Mouse (Mus musculus) bone marrow, adult 2 months (tissue): ENCODE measurements around the gene Dnase1. TPM values are rescaled to one million over a fixed set of nuclear protein-coding genes. Genes with fewer than 3 reads are reported as not detected.
"Not testable (repeated sequence)": the region's sequence is repeated elsewhere in the genome, so short reads cannot be mapped to it uniquely, and the experiment has no call there.

Source experiments
- H3K27ac ChIP-seq: fragments of 200-500 bp; 2 replicates; pipeline ENCODE4 v1.5.1; 2012; ENCODE audit warnings: low read depth, mild to moderate bottlenecking, control low read depth, inconsistent platforms, low read length; ENCODE audit not compliant: control insufficient read depth, poor library complexity, insufficient read depth
- H3K4me1 ChIP-seq: fragments of 200-500 bp; 2 replicates; pipeline ENCODE4 v1.6.1; 2011; ENCODE audit warnings: low read length; ENCODE audit not compliant: control insufficient read depth, insufficient read depth
- H3K4me3 ChIP-seq: fragments of 200-500 bp; replicated peaks from 2 replicates; pipeline ENCODE3; 2011; ENCODE audit warnings: mild to moderate bottlenecking, low read depth, low read length, control low read depth; ENCODE audit not compliant: control insufficient read depth
- CTCF ChIP-seq: fragments of 200-500 bp; IDR thresholded peaks from 2 replicates; pipeline ENCODE4 v1.5.1; 2011; ENCODE audit warnings: low read length, control low read depth; ENCODE audit not compliant: control insufficient read depth, insufficient read depth
- POLR2A ChIP-seq: fragments of 200-500 bp; IDR thresholded peaks from 2 replicates; pipeline ENCODE4 v1.6.1; 2011; ENCODE audit warnings: low read depth, mild to moderate bottlenecking, control low read depth, low read length, borderline replicate concordance; ENCODE audit not compliant: control insufficient read depth
- WGBS: fragments of 180-500 bp; shearing (Covaris S2); methylation state at CpG from one replicate; pipeline ENCODE4 v1.1.7; 2018; 5-methylcytosine and 5-hydroxymethylcytosine counted together
- polyA plus RNA-seq: library from polyadenylated mRNA; stranded (reverse); fragments of >200 nt; gene quantifications from 2 replicates; pipeline ENCODE4 v1.2.4, GENCODE M21; 2011; ENCODE audit warnings: low replicate concordance; ENCODE audit not compliant: missing spikeins, insufficient read depth, insufficient read length

Dnase1 gene
- polyA plus RNA-seq, 1 experiment: 1.2 TPM

- 59% methylated on average over 4 of the region's 4 CpGs for WGBS
- no peak for TF ChIP-seq CTCF
- no peak for TF ChIP-seq POLR2A
- H3K4me3 ChIP-seq: no peak overlapping the region
- H3K4me1 ChIP-seq: no peaks in the 10 kb centered on the region
- H3K27ac ChIP-seq: no peak overlapping the region
Observed at GRCm38 (mm10) chr16:4064945-4065344, 28.2 kb downstream of the Dnase1 start.

GRCm38 (mm10) chr16:4068588-4068987, 31.8 kb downstream of the Dnase1 start:
- TF ChIP-seq CTCF (peak; percentile 84), POLR2A (no peak)
- 55% methylated on average over 8 of the region's 8 CpGs for WGBS
- H3K4me3 ChIP-seq: no peak overlapping the region
- H3K4me1 ChIP-seq: no peaks in the 10 kb centered on the region
- H3K27ac ChIP-seq: no peak overlapping the region

- no peak for TF ChIP-seq CTCF
- TF ChIP-seq POLR2A: no peak
- Histone ChIP-seq H3K4me3 (no peak overlapping the region), H3K27ac (no peak overlapping the region), H3K4me1 (peaks cover 2% of the 10 kb centered on the region)
- 48% methylated on average over 6 of the region's 6 CpGs for WGBS
Observed at GRCm38 (mm10) chr16:4074297-4074696, 37.6 kb downstream of the Dnase1 start.

GRCm38 (mm10) chr16:4074836-4075235, 38.1 kb downstream of the Dnase1 start:
- 1% methylated on average over 3 of the region's 3 CpGs for WGBS
- peaks cover 2% of the 10 kb centered on the region for H3K4me1 ChIP-seq
- TF ChIP-seq POLR2A (no peak), CTCF (no peak)
- no peak overlapping the region for H3K4me3 ChIP-seq
- H3K27ac ChIP-seq: no peak overlapping the region

- Histone ChIP-seq H3K4me3 (peak within 1 kb of the TSS; percentile 92), H3K27ac (peak within 1 kb of the TSS; percentile 84), H3K4me1 (peaks cover 2% of the 10 kb centered on the region)
- WGBS: under 1% methylated on average over 58 of the region's 58 CpGs
- TF ChIP-seq POLR2A (peak; percentile 89), CTCF (0 out of 2 replicates have a peak, but pooled peaks have one; percentile 3)
Observed at GRCm38 (mm10) chr16:4077384-4078061, 40.8 kb downstream of the Dnase1 start, which contains the start of gene Trap1. TSS of gene Trap1 (minus strand) at chr16:4077827.

GRCm38 (mm10) chr16:4078302-4078701, 41.6 kb downstream of the Dnase1 start:
- H3K27ac ChIP-seq, H3K4me3 ChIP-seq, H3K4me1 ChIP-seq: not testable (repeated sequence)
- 75% methylated on average over 10 of the region's 10 CpGs for WGBS

- TF ChIP-seq POLR2A (no peak), CTCF (no peak)
- H3K4me1 ChIP-seq: peaks cover 2% of the 10 kb centered on the region
- 76% methylated on average over 1 of the region's 1 CpGs for WGBS
- H3K27ac ChIP-seq: no peak overlapping the region
- no peak overlapping the region for H3K4me3 ChIP-seq
Observed at GRCm38 (mm10) chr16:4079656-4080055, 42.9 kb downstream of the Dnase1 start.

GRCm38 (mm10) chr16:4080419-4080818, 43.7 kb downstream of the Dnase1 start:
- WGBS: 66% methylated on average over 3 of the region's 3 CpGs
- H3K4me3 ChIP-seq, H3K4me1 ChIP-seq, H3K27ac ChIP-seq: not testable (repeated sequence)

GRCm38 (mm10) chr16:4085051-4085450, 48.3 kb downstream of the Dnase1 start:
- TF ChIP-seq POLR2A: no peak
- no peak for TF ChIP-seq CTCF
- no peaks in the 10 kb centered on the region for H3K4me1 ChIP-seq
- WGBS: 97% methylated on average over 7 of the region's 7 CpGs
- no peak overlapping the region; the same call in 1 of the 2 replicates for H3K27ac ChIP-seq
- no peak overlapping the region for H3K4me3 ChIP-seq
